Comparison of ENCODE assay signal across 15 mouse cellular contexts in genomic region chr2:35878506-35878905, GRCm38 (mm10).
"Had no signal": no experiment of that assay in that cellular context is flagged by ENCODE, and none has a peak within 500 bp of the region (broad histone marks: within the 10 kb centered on the region; RNA-seq: fewer than 3 reads in every experiment).

No protein-coding gene starts in this region.

- H3K4me2 ChIP-seq: neural tube, embryonic 15.5 days; stomach, embryonic 15.5 days had no signal

- H3K9ac ChIP-seq: neural tube, embryonic 15.5 days; stomach, embryonic 15.5 days had no signal

- H3K9me3 ChIP-seq: neural tube, embryonic 15.5 days; stomach, embryonic 15.5 days had no signal

- DNase-seq: retina, postnatal 1 day; right cerebral cortex, adult 18-20 months; right cerebral cortex, postnatal 14 days; right cerebral cortex, postnatal 25 days; right cerebral cortex, postnatal 4 days; spleen, adult 18-20 months; thymus, adult 18-20 months; thymus, adult 2 months; thymus, postnatal 14 days; thymus, postnatal 25 days; thymus, postnatal 36 days; thymus, postnatal 4 days had no signal

- H3K36me3 ChIP-seq: neural tube, embryonic 15.5 days; stomach, embryonic 15.5 days had no signal

- H3K27ac ChIP-seq: neural tube, embryonic 15.5 days; stomach, embryonic 15.5 days; stomach, postnatal 0 days had no signal

- H3K4me3 ChIP-seq: neural tube, embryonic 15.5 days; stomach, embryonic 15.5 days had no signal

- H3K27me3 ChIP-seq: neural tube, embryonic 15.5 days had no signal
